Mouse (Mus musculus): ENCODE measurements around the gene Ptpn9.

DNA sequence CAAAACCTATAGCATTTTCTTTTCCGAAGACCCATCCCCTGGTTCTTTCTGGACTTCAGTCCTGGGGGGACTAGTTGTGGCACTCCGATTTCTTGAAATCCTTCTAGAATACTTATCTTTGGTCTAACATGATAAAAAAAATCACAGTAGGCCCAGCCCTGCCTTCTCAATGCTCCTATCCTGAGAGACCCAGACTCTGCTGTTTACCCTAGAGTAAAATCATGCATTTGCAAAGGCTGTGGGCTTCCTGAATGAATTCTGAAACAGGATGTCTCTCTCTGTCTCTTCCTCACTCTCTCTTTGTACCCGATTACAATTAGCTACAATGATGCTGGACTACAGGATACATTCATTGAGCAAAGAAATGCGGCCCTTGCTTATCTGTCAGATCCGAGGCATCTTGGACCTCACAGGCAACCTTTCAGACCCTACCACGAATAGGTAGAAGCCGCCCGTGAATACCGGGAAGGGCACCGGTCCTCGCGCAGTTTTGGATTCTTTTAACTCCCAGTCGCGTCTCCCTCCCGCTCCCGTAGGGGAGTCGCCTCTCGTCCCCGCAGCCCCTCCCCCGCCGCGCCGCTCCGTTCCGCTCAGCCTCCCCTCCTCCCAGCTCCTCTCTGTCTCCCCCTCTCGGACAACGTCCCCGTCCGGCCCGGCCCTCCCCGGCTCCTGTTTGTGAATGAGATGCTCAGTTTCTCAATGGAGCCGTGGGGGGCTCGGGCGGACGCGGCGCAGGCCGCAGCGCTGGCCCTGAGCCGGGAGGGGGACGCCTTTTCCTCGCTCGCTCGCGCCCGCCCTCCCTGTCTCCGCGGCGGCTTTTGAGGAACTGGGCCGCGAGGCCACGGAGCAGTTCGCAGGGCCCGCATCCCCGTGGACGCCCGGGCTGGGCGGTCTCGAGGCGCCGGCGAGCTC, at the start of gene Ptpn9:
- TF ChIP-seq CTCF (IDR thresholded peaks at IDR 0.05; ENCODE audit: borderline replicate concordance, extremely low read depth, insufficient read depth, insufficient read length) (peak; percentile 51; the same call in 1 of the 2 replicates), POLR2A (IDR thresholded peaks at IDR 0.05; ENCODE audit: borderline replicate concordance, extremely low read depth, insufficient read depth, insufficient read length, poor library complexity, severe bottlenecking) (peak; percentile 81)

Measured in brain, embryonic 14.5 days (tissue).